Mouse (Mus musculus): ENCODE measurements around the gene Tubg1.
A peak's percentile ranks its signal among the peaks of the same experiment; 100 is the strongest.

Gene Tubg1

GRCm38 (mm10) chr11:101119761-101120544, at the start of gene Tubg1, which contains the start of gene Retreg3:
TSS of gene Tubg1 (plus strand) at chr11:101119938.
TSS of gene Retreg3 (minus strand) at chr11:101119893.
- peak; percentile 95 for DNase-seq (ENCODE audit: low spot score)

DNA sequence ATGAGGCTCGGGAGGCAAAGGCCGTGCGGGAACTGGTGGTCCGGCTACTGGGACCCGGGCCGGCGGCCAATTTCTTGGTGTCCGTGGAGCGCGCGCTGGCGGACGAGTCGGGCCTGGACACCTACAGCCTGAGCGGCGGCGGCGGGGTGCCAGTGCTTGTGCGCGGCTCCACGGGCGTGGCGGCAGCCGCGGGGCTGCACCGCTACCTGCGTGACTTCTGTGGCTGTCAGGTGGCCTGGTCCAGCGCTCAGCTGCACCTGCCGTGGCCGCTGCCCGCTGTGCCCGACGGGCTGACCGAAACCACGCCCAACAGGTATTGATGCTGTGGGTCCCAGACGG, 49.6 kb upstream of the Tubg1 start:
- no peak for DNase-seq (ENCODE audit: low spot score)

DNA sequence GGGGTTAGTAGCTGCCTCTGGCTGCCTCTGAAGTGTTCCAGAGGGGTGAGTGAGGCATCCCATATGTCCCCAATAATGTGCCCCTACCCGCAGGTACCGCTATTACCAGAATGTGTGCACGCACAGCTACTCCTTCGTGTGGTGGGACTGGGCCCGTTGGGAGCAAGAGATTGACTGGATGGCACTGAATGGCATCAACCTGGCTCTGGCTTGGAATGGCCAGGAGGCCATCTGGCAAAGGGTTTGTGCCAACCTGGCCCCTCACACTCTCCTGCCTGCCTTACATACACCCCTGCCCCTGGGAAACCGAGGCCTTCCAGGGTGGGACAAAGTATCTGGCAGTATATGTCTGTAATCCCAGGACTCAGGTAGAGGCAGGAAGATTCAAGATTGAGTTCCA, 48.8 kb upstream of the Tubg1 start:
- no peak for DNase-seq (ENCODE audit: low spot score)

DNA sequence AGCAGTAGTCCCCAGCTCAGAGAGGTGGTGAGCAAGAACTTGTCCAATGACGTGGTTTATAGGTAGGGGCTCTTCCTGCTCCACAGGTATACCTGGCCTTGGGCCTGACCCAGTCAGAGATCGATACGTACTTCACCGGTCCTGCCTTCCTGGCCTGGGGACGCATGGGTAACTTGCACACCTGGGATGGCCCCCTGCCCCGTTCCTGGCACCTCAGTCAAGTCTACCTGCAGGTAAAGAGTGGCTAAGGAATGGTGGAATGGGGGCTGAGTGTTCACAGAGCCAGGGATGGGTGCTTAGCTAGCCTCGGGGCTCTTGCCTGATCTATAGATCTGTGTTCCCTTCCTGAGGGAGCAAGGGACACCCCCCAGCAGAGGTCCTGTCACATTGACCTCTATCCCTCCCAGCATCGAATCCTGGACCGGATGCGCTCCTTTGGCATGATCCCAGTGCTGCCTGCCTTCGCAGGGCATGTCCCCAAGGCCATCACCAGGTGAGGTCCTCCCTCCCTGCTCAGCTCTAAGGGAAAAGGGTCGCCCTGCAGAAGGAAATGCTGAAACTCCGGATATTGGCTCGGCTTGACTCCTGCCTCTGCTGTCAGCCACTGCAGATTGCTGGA, 47.8 kb upstream of the Tubg1 start:
- no peak for DNase-seq (ENCODE audit: low spot score)

GRCm38 (mm10) chr11:101078121-101078520, 41.6 kb upstream of the Tubg1 start, which contains the start of gene Hsd17b1:
TSS of gene Hsd17b1 (plus strand) at chr11:101078411.
- no peak for DNase-seq (ENCODE audit: low spot score)

DNA sequence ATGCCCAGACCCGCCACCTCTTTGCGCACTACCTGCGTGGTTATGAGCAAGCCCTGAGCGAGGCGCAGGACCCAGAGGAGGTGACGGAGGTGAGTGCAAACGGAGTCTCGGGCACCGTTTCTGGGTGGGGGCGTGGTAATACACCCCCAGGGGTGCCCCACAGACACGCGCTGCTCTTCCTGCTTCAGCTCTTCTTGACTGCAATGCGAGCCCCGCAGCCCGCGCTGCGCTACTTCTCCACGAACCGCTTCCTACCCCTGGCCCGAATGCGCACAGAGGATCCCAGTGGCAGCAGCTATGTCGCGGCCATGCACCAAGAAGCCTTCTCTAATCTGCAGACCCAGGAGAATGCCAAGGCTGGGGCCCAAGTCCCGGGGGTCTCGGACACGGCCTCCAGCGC, 40.0 kb upstream of the Tubg1 start:
- no peak for DNase-seq (ENCODE audit: low spot score)

- no peak for DNase-seq (ENCODE audit: low spot score)
Observed at GRCm38 (mm10) chr11:101080421-101080820, 39.3 kb upstream of the Tubg1 start.

- DNase-seq (ENCODE audit: low spot score) = no peak
Observed at GRCm38 (mm10) chr11:101081659-101082058, 38.1 kb upstream of the Tubg1 start.

DNA sequence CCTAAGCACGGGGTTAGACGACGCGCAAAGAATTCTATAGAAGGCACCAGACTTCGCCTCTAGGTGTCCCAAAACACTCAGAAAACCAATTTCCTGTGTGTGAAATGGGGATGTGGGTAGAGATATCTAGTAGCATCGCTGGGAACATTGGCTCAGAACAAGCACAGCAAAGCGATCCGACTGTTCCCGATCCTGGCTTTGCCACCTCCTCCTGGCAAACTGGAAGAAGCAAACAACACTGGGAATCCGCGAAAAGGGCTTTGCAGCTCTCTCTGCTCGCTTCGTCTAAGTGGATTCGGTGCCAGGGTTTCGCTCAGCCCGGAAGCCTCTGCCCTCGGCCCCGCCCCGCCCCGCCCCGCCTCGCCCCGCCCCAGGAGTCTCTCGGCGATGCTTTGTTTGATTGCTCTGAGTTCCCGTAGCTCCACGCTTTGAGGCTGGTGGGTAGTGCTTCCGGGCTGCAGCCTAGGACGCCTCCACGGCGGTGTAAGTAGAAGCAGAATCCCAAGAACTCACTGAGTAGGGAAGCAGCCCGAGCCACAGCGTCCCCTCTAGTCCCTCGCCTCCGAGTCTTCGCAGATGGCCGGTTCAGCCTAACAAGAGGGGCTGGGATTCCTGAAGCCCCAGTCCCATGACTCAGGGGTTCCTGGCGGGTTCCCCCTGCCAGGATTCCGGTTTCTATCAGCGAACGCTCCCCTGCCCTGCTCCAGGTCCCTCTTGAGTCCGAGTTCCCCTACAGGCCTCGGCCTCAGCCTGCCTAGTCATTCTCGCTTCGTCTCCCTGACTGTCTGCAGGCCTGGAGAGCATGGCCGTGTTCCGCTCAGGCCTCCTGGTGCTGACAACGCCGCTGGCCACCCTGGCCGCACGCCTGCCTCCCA, 37.3 kb upstream of the Tubg1 start, which contains the start of gene Coasy:
TSS of gene Coasy (plus strand) at position 358 of the 875 bp plus-strand sequence.
- no peak for DNase-seq (ENCODE audit: low spot score)

GRCm38 (mm10) chr11:101083083-101083697, 36.5 kb upstream of the Tubg1 start:
- no peak for DNase-seq (ENCODE audit: low spot score)

DNA sequence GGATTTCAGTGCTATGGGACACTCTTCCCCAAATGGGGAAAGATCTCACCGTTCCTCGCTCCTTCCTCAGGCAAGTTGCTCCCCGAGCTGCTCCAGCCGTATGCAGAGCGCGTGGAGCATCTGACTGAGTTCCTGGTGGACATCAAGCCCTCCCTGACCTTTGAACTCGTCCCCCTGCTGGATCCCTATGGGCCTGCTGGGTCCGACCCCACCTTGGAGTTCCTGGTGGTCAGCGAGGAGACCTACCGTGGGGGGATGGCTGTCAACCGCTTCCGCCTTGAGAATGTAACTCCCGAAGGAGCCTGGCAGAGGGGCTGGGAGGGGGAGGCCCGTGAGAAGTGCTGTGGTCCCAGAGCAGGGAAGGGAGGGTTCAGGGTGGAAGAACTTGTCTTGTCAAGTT, 35.5 kb upstream of the Tubg1 start:
- DNase-seq (ENCODE audit: low spot score) = no peak

DNA sequence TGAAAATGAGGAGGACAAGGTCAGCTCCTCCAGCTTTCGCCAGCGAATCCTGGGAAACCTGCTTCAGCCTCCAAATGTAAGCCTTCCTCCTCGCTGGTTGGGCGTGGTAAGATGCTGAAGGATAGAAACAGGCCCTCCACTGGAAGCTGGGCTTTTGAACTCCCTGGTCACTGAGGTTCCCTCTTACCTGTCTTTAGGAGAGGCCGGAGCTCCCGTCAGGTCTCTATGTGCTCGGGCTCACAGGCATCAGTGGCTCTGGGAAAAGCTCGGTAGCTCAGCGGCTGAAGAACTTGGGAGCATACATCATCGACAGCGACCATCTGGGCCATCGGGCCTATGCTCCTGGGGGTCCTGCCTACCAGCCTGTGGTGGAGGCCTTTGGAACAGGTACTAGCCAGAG, 34.9 kb upstream of the Tubg1 start:
- DNase-seq (ENCODE audit: low spot score) = no peak

GRCm38 (mm10) chr11:101085617-101086322, 34.0 kb upstream of the Tubg1 start:
- DNase-seq (ENCODE audit: low spot score) = no peak

DNA sequence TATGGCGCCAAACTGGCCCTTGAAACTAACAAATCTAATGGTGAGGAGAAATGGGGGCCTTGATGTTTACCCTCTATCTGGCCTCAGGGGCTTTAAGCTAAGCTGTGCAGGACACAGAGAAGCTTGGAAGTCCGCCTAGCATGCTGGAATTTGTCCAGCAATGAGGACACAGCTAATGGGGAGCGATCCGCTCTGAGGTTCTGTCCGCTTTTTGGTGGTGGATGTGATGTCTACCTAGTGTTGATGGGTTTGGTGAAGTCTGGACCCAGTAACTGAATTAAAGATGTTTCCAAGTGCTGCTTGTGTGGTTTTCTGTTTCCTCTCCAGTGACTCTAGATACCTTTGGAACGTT, 33.4 kb upstream of the Tubg1 start:
- DNase-seq (ENCODE audit: low spot score) = no peak

GRCm38 (mm10) chr11:101086756-101087681, 32.7 kb upstream of the Tubg1 start, which contains the start of gene Mlx:
TSS of gene Mlx (plus strand) at chr11:101087277.
- peak; percentile 64 for DNase-seq (ENCODE audit: low spot score)

- no peak for DNase-seq (ENCODE audit: low spot score)
Observed at GRCm38 (mm10) chr11:101087682-101088055, 32.1 kb upstream of the Tubg1 start.

- no peak for DNase-seq (ENCODE audit: low spot score)
Observed at GRCm38 (mm10) chr11:101089931-101090330, 29.8 kb upstream of the Tubg1 start.

DNA sequence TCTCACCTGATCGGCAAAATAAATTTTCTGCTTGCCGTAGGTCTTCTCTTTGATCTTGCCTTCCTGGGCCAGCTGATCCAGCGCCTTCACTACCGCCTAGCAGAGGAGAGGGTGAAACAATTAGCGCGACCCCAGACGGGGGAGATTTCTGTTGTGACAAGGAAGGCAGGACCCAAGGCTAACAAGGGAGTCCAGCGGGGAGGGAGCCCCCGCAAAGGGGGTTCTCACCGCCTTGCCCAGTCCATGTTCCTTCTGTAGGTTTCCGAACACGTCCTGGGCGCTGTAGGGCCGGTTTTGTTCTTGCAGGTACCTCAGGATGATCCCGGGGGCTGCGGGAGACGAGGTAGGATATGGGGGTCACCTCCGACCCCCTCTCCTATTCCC, 24.8 kb upstream of the Tubg1 start:
- DNase-seq (ENCODE audit: low spot score) = no peak

DNA sequence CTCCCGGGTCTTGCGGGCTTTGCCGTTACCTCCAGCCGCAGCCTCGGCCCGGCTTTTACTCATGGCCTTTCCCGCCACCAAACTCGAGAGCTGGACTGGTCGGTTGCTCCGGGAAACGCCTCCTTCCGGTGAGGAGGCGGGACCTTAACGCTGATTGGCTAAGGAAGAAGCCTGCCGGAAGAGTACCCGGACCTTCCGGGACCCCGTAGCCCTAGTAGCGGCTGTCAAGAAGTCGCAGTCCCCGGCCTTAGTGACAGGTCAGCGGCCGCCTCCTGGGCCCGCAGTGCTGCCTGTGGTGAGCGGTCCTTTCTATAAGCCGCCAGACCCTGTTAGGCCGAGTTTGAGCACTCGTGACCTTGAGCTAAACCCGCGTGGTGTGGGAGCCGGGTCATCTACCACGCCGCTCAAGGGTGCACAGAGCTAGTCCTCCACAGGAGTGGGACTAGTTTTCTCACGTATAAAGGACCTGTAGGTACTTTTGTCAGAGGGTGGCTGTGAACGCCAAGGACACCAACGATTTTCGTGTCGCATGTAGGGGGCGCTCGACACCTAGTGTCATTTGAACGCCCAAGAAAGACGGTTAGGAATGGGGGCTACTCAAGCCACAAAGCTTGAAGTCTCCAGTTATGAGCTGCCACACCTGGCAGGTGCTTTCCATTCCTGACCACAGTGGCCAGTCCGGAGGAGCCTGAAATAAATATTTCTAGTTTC, 24.3 kb upstream of the Tubg1 start, which contains the start of gene Psmc3ip:
TSS of gene Psmc3ip (minus strand) at position 123 of the 711 bp plus-strand sequence.
- peak; percentile 64 for DNase-seq (ENCODE audit: low spot score)

DNA sequence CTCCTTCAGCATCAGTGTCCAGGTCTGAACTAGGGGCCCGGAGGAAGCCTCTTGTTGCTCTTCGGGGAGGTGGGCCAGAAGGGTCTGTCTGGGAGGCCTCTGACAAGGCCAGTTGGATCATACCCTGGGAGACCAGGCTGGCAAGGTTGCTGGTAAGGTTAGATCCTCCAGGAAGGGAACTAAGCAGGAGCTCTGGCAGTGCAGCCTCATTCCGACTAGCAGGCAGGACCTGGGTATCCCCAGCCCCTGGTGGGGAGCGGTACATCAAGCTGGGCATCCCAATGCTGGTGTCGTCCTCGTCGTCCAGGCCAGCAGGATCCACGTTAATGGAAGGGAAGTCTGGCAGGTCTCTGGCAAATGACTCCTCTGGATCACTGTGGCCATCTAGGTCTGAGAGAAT, 21.5 kb upstream of the Tubg1 start:
- no peak for DNase-seq (ENCODE audit: low spot score)

Data from urinary bladder, postnatal 10 days (tissue).